Mouse (Mus musculus): Measurements from ENCODE around the gene Phf13.

DNA sequence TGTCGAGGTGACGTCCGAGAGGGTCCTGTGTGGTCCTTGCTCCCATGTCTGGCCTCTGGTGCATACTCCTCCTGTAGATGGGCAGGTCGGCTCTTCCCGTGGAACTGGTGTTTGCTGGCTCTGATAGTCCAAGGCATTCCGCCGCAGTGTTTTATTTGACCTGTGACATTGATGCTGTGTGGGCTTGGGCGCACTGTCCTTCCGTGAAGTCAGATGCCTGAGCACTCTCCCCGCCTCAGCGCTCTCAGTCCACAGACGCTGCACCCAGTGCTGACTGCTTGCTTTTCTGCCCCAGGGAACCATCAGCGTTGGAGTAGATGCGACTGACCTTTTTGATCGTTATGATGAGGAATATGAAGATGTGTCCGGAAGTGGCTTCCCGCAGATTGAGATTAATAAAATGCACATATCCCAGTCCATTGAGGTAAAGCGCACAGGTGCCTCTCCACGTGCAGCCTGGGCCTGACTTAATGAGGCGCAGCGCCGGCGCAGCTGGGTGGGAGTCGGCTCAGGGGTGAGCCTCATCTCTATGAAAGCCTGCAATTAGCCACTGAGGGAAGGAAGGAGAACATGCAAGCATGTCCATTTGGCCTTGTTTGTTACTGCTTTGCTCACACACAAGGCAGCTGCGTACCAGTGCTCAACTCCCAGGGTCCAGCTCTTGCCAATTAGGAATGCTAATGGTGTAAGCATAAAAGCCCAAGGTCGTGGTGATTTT is 27.7 kb downstream of the Phf13 start:
- no peak for TF ChIP-seq GATA1 (IDR thresholded peaks at IDR 0.05; ENCODE audit: low read length)
- TF ChIP-seq TAL1 (IDR thresholded peaks at IDR 0.05; ENCODE audit: low read length): no peak

All from erythroblast, embryonic 14.5 days (primary cell).